Mouse (Mus musculus): ENCODE results near the gene Tmem185b.

GRCm38 (mm10) chr1:119498536-119499231, 27.3 kb upstream of the Tmem185b start:
- no peak for TF ChIP-seq CTCF (IDR thresholded peaks at IDR 0.05; ENCODE audit: insufficient read depth, low read depth, low read length)
- no peak for TF ChIP-seq POLR2A (IDR thresholded peaks at IDR 0.05; ENCODE audit: insufficient read depth, low read depth, low read length)

Measured in olfactory bulb, adult 2 months (tissue).